Mouse (Mus musculus) liver, embryonic 11.5 days (tissue): Measurements from ENCODE around the gene Dnajc4. TPM values are rescaled to one million over a fixed set of nuclear protein-coding genes. Genes with fewer than 3 reads are reported as not detected.
"Not testable (repeated sequence)": the region's sequence is repeated elsewhere in the genome, so short reads cannot be mapped to it uniquely, and the experiment has no call there.

Source experiments
- ATAC-seq: fragments of 200-750 bp; cut with Nextera tagmentation; replicated peaks from 2 replicates; pipeline ENCODE4 v1.8.0; 2017; ENCODE audit warnings: moderate number of reproducible peaks, mild to moderate bottlenecking, moderate TSS enrichment, moderate library complexity; ENCODE audit not compliant: low FRiP score
- DNase-seq: peaks from one replicate; pipeline ENCODE4 v3.0.0-alpha.2; 2017; ENCODE audit warnings: low spot score
- H3K27ac ChIP-seq: fragments of 300-500 bp; sonication (generic); 2 replicates; pipeline ENCODE4 v1.5.1; 2014; ENCODE audit warnings: mild to moderate bottlenecking, low read depth, low read length, control low read depth
- H3K27me3 ChIP-seq: fragments of 300-500 bp; sonication (generic); replicated peaks from 2 replicates; pipeline ENCODE4 v1.6.1; 2014; ENCODE audit warnings: low read length, mixed read lengths; ENCODE audit not compliant: control insufficient read depth, insufficient read depth
- H3K36me3 ChIP-seq: fragments of 300-500 bp; sonication (generic); 2 replicates; pipeline ENCODE4 v1.6.1; 2014; ENCODE audit warnings: mild to moderate bottlenecking, low read length, moderate library complexity, mixed read lengths; ENCODE audit not compliant: control insufficient read depth, insufficient read depth
- H3K4me1 ChIP-seq: fragments of 300-500 bp; sonication (generic); replicated peaks from 2 replicates; pipeline ENCODE4 v1.6.1; 2014; ENCODE audit warnings: low read length, mixed read lengths; ENCODE audit not compliant: control insufficient read depth, insufficient read depth
- H3K4me2 ChIP-seq: fragments of 300-500 bp; sonication (generic); 2 replicates; pipeline ENCODE4 v1.6.1; 2014; ENCODE audit warnings: mild to moderate bottlenecking, control low read depth, moderate library complexity
- H3K4me3 ChIP-seq: fragments of 300-500 bp; sonication (generic); 2 replicates; pipeline ENCODE4 v1.5.1; 2014; ENCODE audit warnings: low read depth, low read length, control low read depth
- H3K9ac ChIP-seq: fragments of 300-500 bp; sonication (generic); 2 replicates; pipeline ENCODE4 v1.6.1; 2014; ENCODE audit warnings: low read depth, low read length, control low read depth
- H3K9me3 ChIP-seq: fragments of 300-500 bp; sonication (generic); 2 replicates; pipeline ENCODE4 v1.6.1; 2016; ENCODE audit warnings: low read length, inconsistent platforms, mixed read lengths; ENCODE audit not compliant: control insufficient read depth
- WGBS: fragments of 180-500 bp; shearing (Covaris S2); extraction: QIAGEN DNeasy Blood & Tissue Kit; methylation state at CpG from one replicate; pipeline ENCODE4 v1.1.7; 2014; 5-methylcytosine and 5-hydroxymethylcytosine counted together
- polyA plus RNA-seq: library from polyadenylated mRNA; unstranded; fragments of >200 nt; fragmentation: Nextera tagmentation; extraction: Ambion mirVana; gene quantifications from 2 replicates; pipeline ENCODE4 v1.2.1, GENCODE M21; 2014

The Dnajc4 gene
- polyA plus RNA-seq, 1 experiment from 2014 or later: 14.7 TPM

- Histone ChIP-seq H3K9me3 (no peaks in the 10 kb centered on the region), H3K4me3 (no peak overlapping the region), H3K27ac (no peak overlapping the region), H3K4me1 (peaks cover 26% of the 10 kb centered on the region), H3K36me3 (peaks cover 36% of the 10 kb centered on the region), H3K9ac (no peak overlapping the region), H3K27me3 (no peaks in the 10 kb centered on the region), H3K4me2 (no peak overlapping the region)
- 86% methylated on average over 9 of the region's 9 CpGs for WGBS
- ATAC-seq (no peak), DNase-seq (no peak)
These were observed 5.4 kb upstream of the Dnajc4 start for GRCm38 (mm10) chr19:6997721-6998290.

DNA sequence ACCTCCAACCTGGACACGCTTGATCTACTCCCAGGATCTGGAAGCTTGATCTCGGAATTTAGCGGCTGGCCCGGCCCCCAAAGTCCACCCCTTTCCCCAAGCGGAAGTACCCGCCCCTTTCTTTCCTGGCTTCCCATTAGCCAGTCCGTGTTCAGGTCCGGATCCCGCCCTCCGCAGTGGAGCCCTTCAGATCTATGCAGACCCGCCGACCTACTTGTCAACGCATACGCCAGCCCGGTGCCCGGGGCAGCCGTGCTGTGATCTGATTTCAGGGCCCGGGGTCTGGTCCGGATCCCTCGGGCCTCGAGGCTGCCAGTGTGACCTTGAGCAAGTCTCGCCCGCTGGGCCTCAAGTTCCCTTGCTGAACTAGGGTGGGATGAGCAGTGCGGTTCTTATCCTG, 3.6 kb upstream of the Dnajc4 start, which contains the start of the genes Nudt22 and Trpt1:
TSS of gene Nudt22 (minus strand) at position 112 of the 400 bp plus-strand sequence.
TSS of gene Trpt1 (plus strand) at position 126 of the 400 bp plus-strand sequence.
- peak within 1 kb of the TSS; percentile 64 for H3K4me3 ChIP-seq
- ATAC-seq: peak; percentile 77
- H3K4me1 ChIP-seq: peaks cover 31% of the 10 kb centered on the region

GRCm38 (mm10) chr19:6995255-6995991, 3.1 kb upstream of the Dnajc4 start:
- ATAC-seq (no peak), DNase-seq (no peak)
- peak overlapping the region; percentile 90 for H3K4me2 ChIP-seq
- peak overlapping the region; percentile 64 for H3K4me3 ChIP-seq
- H3K27me3 ChIP-seq: no peaks in the 10 kb centered on the region
- no peak overlapping the region for H3K27ac ChIP-seq
- peaks cover 21% of the 10 kb centered on the region for H3K36me3 ChIP-seq
- 42% methylated on average over 21 of the region's 21 CpGs for WGBS
- peaks cover 31% of the 10 kb centered on the region for H3K4me1 ChIP-seq
- H3K9ac ChIP-seq: peak overlapping the region; percentile 71
- H3K9me3 ChIP-seq: no peaks in the 10 kb centered on the region

More for the DNA sequence above, 3.6 kb upstream of the Dnajc4 start, which contains the start of the genes Nudt22 and Trpt1:
- Histone ChIP-seq H3K36me3 (peaks cover 21% of the 10 kb centered on the region), H3K27ac (peak within 1 kb of the TSS; percentile 46; the same call in 1 of the 2 replicates), H3K9me3 (no peaks in the 10 kb centered on the region), H3K4me2 (peak within 1 kb of the TSS; percentile 90), H3K27me3 (no peaks in the 10 kb centered on the region), H3K9ac (peak within 1 kb of the TSS; percentile 71)
- DNase-seq: peak; percentile 83
- WGBS: 1% methylated on average over 24 of the region's 24 CpGs

GRCm38 (mm10) chr19:6994489-6994888, 2.1 kb upstream of the Dnajc4 start:
- Histone ChIP-seq H3K4me3 (peak overlapping the region; percentile 64; the same call in 1 of the 2 replicates), H3K27ac (no peak overlapping the region), H3K9me3 (no peaks in the 10 kb centered on the region), H3K4me1 (peaks cover 31% of the 10 kb centered on the region), H3K36me3 (peaks cover 14% of the 10 kb centered on the region), H3K27me3 (no peaks in the 10 kb centered on the region), H3K4me2 (peak overlapping the region; percentile 90), H3K9ac (peak overlapping the region; percentile 71; the same call in 1 of the 2 replicates)
- ATAC-seq (no peak), DNase-seq (no peak)
- WGBS: 86% methylated on average over 8 of the region's 8 CpGs

DNA sequence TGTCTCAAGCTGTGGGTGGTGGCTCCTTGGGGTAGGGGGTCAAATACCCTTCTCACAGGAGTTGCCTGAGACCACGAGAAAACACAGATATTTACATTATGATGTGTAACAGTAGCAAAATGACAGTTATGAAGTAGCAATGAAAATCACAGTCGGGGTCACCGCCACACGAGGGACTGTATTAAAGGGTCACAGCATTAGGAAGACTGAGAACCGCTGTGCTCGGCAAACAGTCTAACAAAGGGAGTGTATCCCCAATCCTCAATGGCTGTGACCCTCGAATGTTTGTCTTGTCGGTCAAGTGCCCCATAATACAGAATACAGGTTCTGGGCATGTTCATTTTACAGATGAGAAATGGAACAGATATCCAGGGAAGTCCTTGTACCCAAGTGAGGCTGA, 1.6 kb upstream of the Dnajc4 start:
- peaks cover 31% of the 10 kb centered on the region for H3K4me1 ChIP-seq
- DNase-seq: no peak
- H3K9me3 ChIP-seq: no peaks in the 10 kb centered on the region
- no peak overlapping the region for H3K27ac ChIP-seq
- WGBS: 82% methylated on average over 8 of the region's 8 CpGs
- ATAC-seq: no peak
- no peak overlapping the region for H3K4me3 ChIP-seq
- H3K4me2 ChIP-seq: no peak overlapping the region
- no peaks in the 10 kb centered on the region for H3K27me3 ChIP-seq
- peaks cover 10% of the 10 kb centered on the region for H3K36me3 ChIP-seq
- no peak overlapping the region for H3K9ac ChIP-seq

- Histone ChIP-seq H3K9me3 (no peaks in the 10 kb centered on the region), H3K27me3 (no peaks in the 10 kb centered on the region), H3K4me2 (peak overlapping the region; percentile 92), H3K36me3 (peaks cover 2% of the 10 kb centered on the region; the same call in 1 of the 2 replicates), H3K27ac (peak overlapping the region; percentile 50; the same call in 1 of the 2 replicates), H3K4me1 (peaks cover 32% of the 10 kb centered on the region), H3K4me3 (peak overlapping the region; percentile 65), H3K9ac (peak overlapping the region; percentile 69)
- no peak for ATAC-seq
- WGBS: 66% methylated on average over 14 of the region's 14 CpGs
- no peak for DNase-seq
These were observed 819 bp upstream of the Dnajc4 start for GRCm38 (mm10) chr19:6993011-6993770.

DNA sequence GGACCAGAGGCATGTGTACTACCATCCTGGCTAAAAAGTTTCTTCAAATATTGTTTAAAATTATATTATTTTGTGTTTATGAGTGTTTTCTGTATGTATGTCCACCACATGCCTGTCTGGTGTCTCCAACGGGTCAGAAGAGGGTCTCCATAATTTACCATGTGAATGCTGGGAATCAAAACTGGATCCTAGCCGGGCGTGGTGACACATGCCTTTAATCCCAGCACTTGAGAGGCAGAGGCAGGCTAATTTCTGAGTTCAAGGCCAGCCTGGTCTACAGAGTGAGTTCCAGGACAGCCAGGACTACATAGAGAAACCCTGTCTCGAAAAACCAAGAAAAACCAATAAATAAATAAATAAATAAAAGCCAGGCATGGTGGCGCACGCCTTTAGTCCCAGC, 1.2 kb downstream of the Dnajc4 start:
- ATAC-seq, DNase-seq, H3K36me3 ChIP-seq, H3K27ac ChIP-seq, H3K27me3 ChIP-seq, H3K4me3 ChIP-seq, H3K9ac ChIP-seq, H3K4me2 ChIP-seq, H3K9me3 ChIP-seq: not testable (repeated sequence)
- 85% methylated on average over 6 of the region's 6 CpGs for WGBS
- peaks cover 36% of the 10 kb centered on the region for H3K4me1 ChIP-seq

GRCm38 (mm10) chr19:6990712-6991111, 1.7 kb downstream of the Dnajc4 start:
- Histone ChIP-seq H3K9me3 (no peaks in the 10 kb centered on the region), H3K4me3 (no peak overlapping the region), H3K4me2 (no peak overlapping the region), H3K36me3 (no peaks in the 10 kb centered on the region; the same call in 1 of the 2 replicates), H3K27ac (no peak overlapping the region), H3K9ac (no peak overlapping the region), H3K27me3 (no peaks in the 10 kb centered on the region), H3K4me1 (peaks cover 37% of the 10 kb centered on the region)
- 88% methylated on average over 6 of the region's 6 CpGs for WGBS
- DNase-seq (no peak), ATAC-seq (no peak)
